ENCODE assay signal across 21 mouse cellular contexts in genomic region chr12:52502161-52502560, GRCm38 (mm10). TPM values are rescaled to one million over a fixed set of nuclear protein-coding genes. Genes with fewer than 3 reads are reported as not detected.
DNase-seq lines count a peak whose midpoint lies in the region; ATAC-seq and TF ChIP-seq lines count a peak whose summit lies in the region.
"Had no signal": no experiment of that assay in that cellular context is flagged by ENCODE, and none has a peak within 500 bp of the region (broad histone marks: within the 10 kb centered on the region; RNA-seq: fewer than 3 reads in every experiment).

No protein-coding gene starts in this region.

- intact Hi-C loops in left cerebral cortex, adult 2 months (cut with DNase I) = loop anchor here (2.0 to 10.0 kb wide), 6 partner anchors 127 to 465 kb away; no protein-coding TSS in a partner anchor
- intact Hi-C loops in left cerebral cortex, postnatal 10 days (cut with DNase I) = loop anchor here (5.0 to 10.0 kb wide), 3 partner anchors 100 to 465 kb away; no protein-coding TSS in a partner anchor

- no peak for TF ChIP-seq POLR2A in ES-Bruce4 (IDR thresholded peaks at IDR 0.05; ENCODE audit: insufficient read depth, low read length)

- H3K4me3 ChIP-seq in heart, embryonic 13.5 days = no peak overlapping the region
- no peak overlapping the region for H3K4me3 ChIP-seq in left cerebral cortex, adult 2 months
- H3K4me3 ChIP-seq in ES-Bruce4 (ENCODE audit: low read depth, low read length) = no peak overlapping the region

- H3K9me3 ChIP-seq in heart, embryonic 13.5 days = no peaks in the 10 kb centered on the region
- H3K9me3 ChIP-seq in ES-Bruce4 (replicated peaks; ENCODE audit: control insufficient read depth, insufficient read depth, low read length, poor library complexity, severe bottlenecking) = 0 out of 2 replicates have a peak, but pooled peaks cover under 1% of the 10 kb centered on the region
- H3K9me3 ChIP-seq: limb, embryonic 15.5 days had no signal

- DNase-seq in heart, adult 11 months = no peak
- DNase-seq in left cerebral cortex, adult 2 months (ENCODE audit: extremely low spot score in 1 of 2, low spot score in 2 of 2) = no peak
- no peak for DNase-seq in left cerebral cortex, postnatal 10 days (ENCODE audit: extremely low spot score in 1 of 2, low spot score in 2 of 2)
- no peak for DNase-seq in T-cell, adult 2 months (ENCODE audit: low spot score)
- no peak for DNase-seq in thymus, postnatal 10 days (ENCODE audit: low spot score in 2 of 2)
- DNase-seq: adrenal gland, postnatal 10 days; B cell, adult 2 months; cerebellum, adult 8-10 months; embryo, embryonic 11 days; gastrocnemius, adult 2 months; lung, adult 2 months; right cerebral cortex, adult 18-20 months; spleen, adult 18-20 months; thymus, postnatal 4 days had no signal

- no peak for ATAC-seq in heart, embryonic 13.5 days (ENCODE audit: extremely low read depth, insufficient number of reproducible peaks, low FRiP score, low TSS enrichment)
- 0 out of 2 replicates have a peak, but pooled peaks have one; percentile 14 for ATAC-seq in megakaryocyte progenitor cell, adult 5-6 weeks (replicated peaks; ENCODE audit: poor library complexity)
- ATAC-seq: forebrain, embryonic 16.5 days; hindbrain, postnatal 0 days had no signal

- peak overlapping the region; percentile 78; the same call in 1 of the 2 replicates for H3K4me2 ChIP-seq in heart, embryonic 13.5 days

- peaks cover 31% of the 10 kb centered on the region for H3K4me1 ChIP-seq in heart, embryonic 13.5 days
- H3K4me1 ChIP-seq in ES-Bruce4 (ENCODE audit: control insufficient read depth, insufficient read depth, low read length) = peaks cover 1% of the 10 kb centered on the region

- H3K27ac ChIP-seq in heart, embryonic 13.5 days (replicated peaks) = peak overlapping the region; percentile 100
- peak overlapping the region; percentile 97; the same call in 1 of the 2 replicates for H3K27ac ChIP-seq in left cerebral cortex, adult 2 months
- no peak overlapping the region for H3K27ac ChIP-seq in ES-Bruce4 (ENCODE audit: insufficient read depth, low read length)

- no peaks in the 10 kb centered on the region for H3K27me3 ChIP-seq in heart, embryonic 13.5 days (replicated peaks)
- H3K27me3 ChIP-seq in ES-Bruce4 (ENCODE audit: control insufficient read depth, insufficient read depth, low read length, poor library complexity, severe bottlenecking) = no peaks in the 10 kb centered on the region
- H3K27me3 ChIP-seq: limb, embryonic 15.5 days had no signal

- no peak overlapping the region for H3K9ac ChIP-seq in heart, embryonic 13.5 days
- H3K9ac ChIP-seq in ES-Bruce4 (ENCODE audit: low read depth, poor library complexity, severe bottlenecking) = peak overlapping the region; percentile 47
- H3K9ac ChIP-seq: limb, embryonic 15.5 days had no signal

- 77% methylated on average over 3 of the region's 3 CpGs for WGBS in heart, embryonic 13.5 days

- no peak for TF ChIP-seq EP300 in ES-Bruce4 (IDR thresholded peaks at IDR 0.05; ENCODE audit: insufficient read depth, low read depth, low read length)

- no peak for TF ChIP-seq CTCF in left cerebral cortex, adult 2 months (IDR thresholded peaks at IDR 0.05)
- no peak for TF ChIP-seq CTCF in ES-Bruce4 (IDR thresholded peaks at IDR 0.05; ENCODE audit: low read depth, low read length)

- no peaks in the 10 kb centered on the region for H3K36me3 ChIP-seq in heart, embryonic 13.5 days
- no peaks in the 10 kb centered on the region for H3K36me3 ChIP-seq in ES-Bruce4 (ENCODE audit: control insufficient read depth, insufficient read depth, low read length, poor library complexity, severe bottlenecking)
- H3K36me3 ChIP-seq: G1E; limb, embryonic 15.5 days had no signal

RNA-seq across cellular contexts. Expression of gene Arhgap5, which starts 1.6 kb away (rescaled TPM):
- polyA plus RNA-seq in heart, embryonic 13.5 days (2015; fragmentation: Nextera tagmentation; extraction: Ambion mirVana) = 26.9 and 29.4 TPM in 2 replicates
- total RNA-seq in left cerebral cortex, adult 2 months (2021) = 100 to 1,000 TPM; 141 to 144 TPM
- total RNA-seq in left cerebral cortex, postnatal 10 days (2021) = 100 to 1,000 TPM; 105 to 107 TPM
- polyA plus RNA-seq in ES-Bruce4 (2011; ENCODE audit: insufficient read depth, insufficient read length, low read depth, missing spikeins) = 108 and 110 TPM in 2 replicates
- total RNA-seq in megakaryocyte progenitor cell, adult 5-6 weeks (2015) = 11.2 and 12.7 TPM in 2 replicates
- 8.1 and 10.0 TPM in 2 replicates for total RNA-seq in megakaryocyte progenitor cell, adult 5-6 weeks (2017)
- polyA plus RNA-seq: G1E had no signal

Comparison
In these comparisons a context has a peak if more than half of its experiments do, and no peak if none do; other contexts are left out.
1. RNA of gene Arhgap5, which starts 1.6 kb away (total RNA-seq): 141 to 144 TPM in left cerebral cortex, adult 2 months and 105 to 107 TPM in left cerebral cortex, postnatal 10 days; 8.1 to 12.7 TPM in megakaryocyte progenitor cell, adult 5-6 weeks; every median in the first group is over 4 times any median in the second.